Mouse (Mus musculus) lung, postnatal 36 days (tissue): ENCODE results near the gene Erf.

ENCODE experiments used
- DNase-seq: peaks from one replicate; pipeline ENCODE4 v3.0.0; 2022; ENCODE audit warnings: mixed read lengths

Gene Erf

DNA sequence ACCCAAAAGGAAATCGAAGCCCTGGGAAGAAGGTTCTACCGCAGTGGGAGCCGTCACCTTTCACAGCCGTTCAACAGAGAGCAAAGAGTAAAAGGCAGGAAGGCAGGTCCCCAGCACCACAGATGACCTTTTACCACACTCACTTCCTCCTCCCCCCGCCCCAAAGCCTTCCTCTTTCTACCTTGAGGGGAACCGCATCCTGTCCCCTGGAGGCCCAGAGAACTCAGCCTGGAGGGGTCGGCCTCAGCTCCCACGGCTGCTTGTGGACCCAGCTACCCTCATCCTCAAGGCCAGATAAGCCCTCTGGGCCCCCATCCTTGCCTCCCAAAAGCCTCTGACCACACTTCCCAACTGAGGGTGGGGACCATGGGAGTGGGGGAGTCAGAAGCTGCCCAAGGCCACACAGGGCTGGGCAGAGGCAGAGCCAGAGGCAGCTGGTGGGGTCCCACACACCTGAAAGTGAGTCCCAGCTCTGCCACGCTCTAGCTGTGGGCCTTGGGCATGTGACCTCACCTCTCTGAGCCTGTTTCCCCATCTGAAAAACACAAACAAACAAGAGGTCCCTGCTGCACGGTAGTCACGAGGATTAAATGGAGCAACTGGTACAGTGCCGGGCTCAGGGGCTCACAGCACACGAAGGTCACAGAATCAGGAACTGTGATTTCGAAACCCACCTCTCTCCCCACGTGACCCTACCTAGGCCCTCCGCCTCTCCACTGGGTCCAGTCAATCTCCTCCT is 45.0 kb downstream of the Erf start:
- DNase-seq = peak; percentile 62

DNA sequence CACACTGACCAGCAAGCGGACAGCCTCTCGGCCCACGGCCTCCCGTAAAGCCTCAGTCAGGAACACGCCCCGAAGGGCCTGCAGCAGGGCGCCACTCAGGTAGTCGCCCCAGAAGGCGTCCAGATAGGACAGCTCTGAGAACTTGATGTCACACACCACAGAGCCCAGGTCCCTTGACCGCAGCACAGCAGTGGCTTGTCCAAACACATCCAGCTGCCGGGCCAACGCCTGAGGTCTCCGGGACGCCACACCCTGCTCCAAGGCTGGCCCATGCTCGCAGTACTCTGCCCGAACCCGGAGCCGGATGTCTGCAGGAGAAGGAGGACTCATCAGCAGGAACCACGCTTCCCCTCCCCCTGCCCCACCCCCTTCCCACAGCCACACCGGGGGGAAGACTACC is 46.9 kb downstream of the Erf start:
- DNase-seq = no peak

DNA sequence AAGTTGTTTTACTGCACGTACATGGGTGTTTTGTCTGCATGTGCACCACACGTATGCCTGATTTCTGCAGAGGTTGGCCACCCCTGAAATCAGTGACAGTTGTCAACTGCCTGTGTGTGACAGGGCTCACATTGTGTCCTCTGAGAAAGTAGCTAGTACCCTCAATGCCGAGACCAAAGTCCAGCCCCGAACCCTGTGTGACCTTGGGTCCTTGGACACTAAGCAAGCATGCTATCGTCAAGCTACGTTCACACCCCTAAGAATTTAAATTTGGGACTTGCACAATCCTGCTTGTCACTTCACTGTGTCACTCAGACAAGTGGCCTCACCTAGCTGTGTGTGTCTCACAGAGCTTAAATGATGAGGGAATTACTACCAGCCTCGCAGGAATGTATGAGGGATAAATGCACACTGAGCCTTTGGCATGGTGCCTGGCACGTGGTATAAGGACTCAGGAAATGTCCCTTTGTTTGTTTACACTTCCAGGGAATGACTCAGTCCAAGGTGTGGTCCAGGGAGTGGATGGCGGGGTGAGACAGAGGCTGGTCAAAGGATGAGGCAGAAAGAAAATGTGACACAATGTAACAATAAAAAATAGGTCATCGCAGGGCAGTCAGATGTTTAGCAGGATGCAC is 53.1 kb downstream of the Erf start:
- DNase-seq = peak; percentile 80

DNA sequence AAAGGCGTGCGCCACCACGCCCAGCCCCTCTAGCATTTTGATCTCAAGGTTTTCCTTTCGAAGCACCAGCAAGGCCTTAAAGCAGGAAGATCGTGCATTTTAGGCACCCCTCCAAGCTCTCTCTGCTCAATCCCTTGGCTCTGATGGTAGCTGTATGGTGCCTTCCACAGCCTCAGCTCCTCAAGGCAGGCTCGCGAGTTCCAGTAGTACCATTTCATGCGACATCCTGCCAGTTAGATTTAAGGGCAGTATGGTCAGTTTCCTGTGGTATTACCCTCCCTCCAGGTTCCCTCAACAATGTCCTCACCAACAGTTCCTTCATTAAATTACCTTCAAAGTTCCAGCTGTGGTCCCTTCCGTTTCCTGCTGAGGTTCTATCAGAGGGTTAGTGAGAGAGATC is 54.5 kb downstream of the Erf start:
- no peak for DNase-seq

DNA sequence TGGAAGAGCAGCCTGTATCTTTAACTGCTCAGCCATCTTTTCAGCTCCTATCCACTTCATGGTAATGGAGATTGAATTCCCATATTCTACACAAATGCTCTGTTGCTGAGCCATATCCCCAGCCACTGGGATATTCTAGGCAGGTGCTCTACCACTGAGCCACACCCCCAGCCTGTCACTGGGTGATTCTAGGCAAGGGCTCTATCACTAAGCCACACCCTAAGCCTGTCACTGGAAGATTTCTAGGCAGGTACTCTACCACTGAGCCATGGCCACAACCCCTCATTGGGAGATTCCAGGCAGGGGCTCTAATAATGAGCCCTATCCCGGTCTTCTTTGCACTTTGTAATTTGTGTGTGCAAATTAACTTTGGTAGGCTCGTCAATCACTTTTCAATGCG is 55.4 kb downstream of the Erf start:
- DNase-seq = no peak
